Mouse (Mus musculus): ENCODE measurements around the gene Zdhhc19. TPM values are rescaled to one million over a fixed set of nuclear protein-coding genes. Genes with fewer than 3 reads are reported as not detected.
A peak's percentile ranks its signal among the peaks of the same experiment; 100 is the strongest.

Zdhhc19 gene
- polyA plus RNA-seq, 1 experiment from 2014 or later: not detected

GRCm38 (mm10) chr16:32498996-32499395 is 2.9 kb downstream of the Zdhhc19 start:
- DNase-seq (ENCODE audit: low spot score) (no peak), ATAC-seq (no peak)
- Histone ChIP-seq H3K36me3 (ENCODE audit: insufficient read depth, low read length) (no peaks in the 10 kb centered on the region), H3K9me3 (ENCODE audit: low read length) (no peaks in the 10 kb centered on the region), H3K9ac (replicated peaks; ENCODE audit: low read depth) (no peak overlapping the region), H3K27ac (ENCODE audit: low read length) (no peak overlapping the region), H3K4me1 (ENCODE audit: insufficient read depth, low read depth, low read length) (0 out of 2 replicates have a peak, but pooled peaks cover 3% of the 10 kb centered on the region), H3K27me3 (replicated peaks; ENCODE audit: insufficient read depth, low read length) (no peaks in the 10 kb centered on the region), H3K4me2 (replicated peaks; ENCODE audit: low read depth, low read length) (no peak overlapping the region), H3K4me3 (ENCODE audit: low read depth, low read length) (no peak overlapping the region)
- TF ChIP-seq CTCF (IDR thresholded peaks at IDR 0.05) (no peak), EP300 (IDR thresholded peaks at IDR 0.05) (no peak)
- 64% methylated on average over 13 of the region's 13 CpGs for WGBS

GRCm38 (mm10) chr16:32499430-32500037 is 3.5 kb downstream of the Zdhhc19 start:
- 0 out of 2 replicates have a peak, but pooled peaks cover 3% of the 10 kb centered on the region for H3K4me1 ChIP-seq (ENCODE audit: insufficient read depth, low read depth, low read length)
- H3K27me3 ChIP-seq (replicated peaks; ENCODE audit: insufficient read depth, low read length): no peaks in the 10 kb centered on the region
- TF ChIP-seq EP300 (IDR thresholded peaks at IDR 0.05) (no peak), CTCF (IDR thresholded peaks at IDR 0.05) (peak; percentile 96)
- peak; percentile 78 for DNase-seq (ENCODE audit: low spot score)
- H3K4me3 ChIP-seq (ENCODE audit: low read depth, low read length): no peak overlapping the region
- WGBS: 8% methylated on average over 22 of the region's 22 CpGs
- H3K27ac ChIP-seq (ENCODE audit: low read length): no peak overlapping the region
- no peaks in the 10 kb centered on the region for H3K9me3 ChIP-seq (ENCODE audit: low read length)
- H3K9ac ChIP-seq (replicated peaks; ENCODE audit: low read depth): no peak overlapping the region
- H3K36me3 ChIP-seq (ENCODE audit: insufficient read depth, low read length): no peaks in the 10 kb centered on the region
- peak; percentile 86 for ATAC-seq
- peak overlapping the region; percentile 46 for H3K4me2 ChIP-seq (replicated peaks; ENCODE audit: low read depth, low read length)

DNA sequence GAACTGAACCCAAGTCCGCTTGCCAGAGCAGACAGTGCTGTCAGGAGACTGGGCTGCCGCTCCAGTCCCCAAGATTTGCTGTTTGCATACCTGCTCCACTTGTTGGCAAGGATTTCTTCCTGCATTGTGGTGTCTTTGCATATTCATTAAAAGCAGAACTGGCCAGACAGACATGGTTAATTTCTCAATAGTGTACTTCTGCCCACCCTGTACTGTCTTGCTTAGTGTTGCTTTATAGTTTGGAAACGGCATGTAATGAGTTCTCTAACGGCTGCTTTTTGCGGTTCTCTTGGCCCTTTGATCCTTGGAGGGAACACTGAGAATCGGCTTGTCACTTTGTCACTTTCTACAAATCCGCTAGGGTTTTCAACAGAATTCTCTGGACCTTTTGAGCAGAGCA is 5.4 kb downstream of the Zdhhc19 start:
- no peak for ATAC-seq
- Histone ChIP-seq H3K9ac (replicated peaks; ENCODE audit: low read depth) (no peak overlapping the region), H3K36me3 (ENCODE audit: insufficient read depth, low read length) (no peaks in the 10 kb centered on the region), H3K27ac (ENCODE audit: low read length) (no peak overlapping the region), H3K9me3 (ENCODE audit: low read length) (no peaks in the 10 kb centered on the region), H3K4me3 (ENCODE audit: low read depth, low read length) (no peak overlapping the region), H3K4me2 (replicated peaks; ENCODE audit: low read depth, low read length) (no peak overlapping the region), H3K4me1 (ENCODE audit: insufficient read depth, low read depth, low read length) (0 out of 2 replicates have a peak, but pooled peaks cover 3% of the 10 kb centered on the region), H3K27me3 (replicated peaks; ENCODE audit: insufficient read depth, low read length) (no peaks in the 10 kb centered on the region)
- no peak for DNase-seq (ENCODE audit: low spot score)
- TF ChIP-seq EP300 (IDR thresholded peaks at IDR 0.05) (no peak), CTCF (IDR thresholded peaks at IDR 0.05) (no peak)
- 56% methylated on average over 7 of the region's 7 CpGs for WGBS

- no peak overlapping the region for H3K9ac ChIP-seq (replicated peaks; ENCODE audit: low read depth)
- WGBS: 84% methylated on average over 12 of the region's 12 CpGs
- no peak overlapping the region for H3K4me3 ChIP-seq (ENCODE audit: low read depth, low read length)
- TF ChIP-seq CTCF (IDR thresholded peaks at IDR 0.05) (no peak), EP300 (IDR thresholded peaks at IDR 0.05) (no peak)
- 0 out of 2 replicates have a peak, but pooled peaks cover 3% of the 10 kb centered on the region for H3K4me1 ChIP-seq (ENCODE audit: insufficient read depth, low read depth, low read length)
- no peaks in the 10 kb centered on the region for H3K27me3 ChIP-seq (replicated peaks; ENCODE audit: insufficient read depth, low read length)
- H3K27ac ChIP-seq (ENCODE audit: low read length): no peak overlapping the region
- ATAC-seq: no peak
- H3K9me3 ChIP-seq (ENCODE audit: low read length): no peaks in the 10 kb centered on the region
- DNase-seq (ENCODE audit: low spot score): no peak
- no peak overlapping the region for H3K4me2 ChIP-seq (replicated peaks; ENCODE audit: low read depth, low read length)
- H3K36me3 ChIP-seq (ENCODE audit: insufficient read depth, low read length): no peaks in the 10 kb centered on the region
Observed at GRCm38 (mm10) chr16:32502621-32503335, 6.7 kb downstream of the Zdhhc19 start.

GRCm38 (mm10) chr16:32503633-32504032 is 7.6 kb downstream of the Zdhhc19 start:
- 61% methylated on average over 6 of the region's 6 CpGs for WGBS
- H3K4me3 ChIP-seq (ENCODE audit: low read depth, low read length): no peak overlapping the region
- TF ChIP-seq EP300 (IDR thresholded peaks at IDR 0.05) (no peak), CTCF (IDR thresholded peaks at IDR 0.05) (no peak)
- DNase-seq (ENCODE audit: low spot score) (no peak), ATAC-seq (no peak)
- H3K9ac ChIP-seq (replicated peaks; ENCODE audit: low read depth): no peak overlapping the region
- no peak overlapping the region for H3K27ac ChIP-seq (ENCODE audit: low read length)
- no peaks in the 10 kb centered on the region for H3K9me3 ChIP-seq (ENCODE audit: low read length)
- no peaks in the 10 kb centered on the region for H3K27me3 ChIP-seq (replicated peaks; ENCODE audit: insufficient read depth, low read length)
- H3K4me2 ChIP-seq (replicated peaks; ENCODE audit: low read depth, low read length): no peak overlapping the region
- no peaks in the 10 kb centered on the region for H3K36me3 ChIP-seq (ENCODE audit: insufficient read depth, low read length)
- 0 out of 2 replicates have a peak, but pooled peaks cover 3% of the 10 kb centered on the region for H3K4me1 ChIP-seq (ENCODE audit: insufficient read depth, low read depth, low read length)

- TF ChIP-seq CTCF (IDR thresholded peaks at IDR 0.05) (no peak), EP300 (IDR thresholded peaks at IDR 0.05) (no peak)
- no peak for DNase-seq (ENCODE audit: low spot score)
- Histone ChIP-seq H3K9ac (replicated peaks; ENCODE audit: low read depth) (no peak overlapping the region), H3K4me3 (ENCODE audit: low read depth, low read length) (no peak overlapping the region), H3K27me3 (replicated peaks; ENCODE audit: insufficient read depth, low read length) (no peaks in the 10 kb centered on the region), H3K36me3 (ENCODE audit: insufficient read depth, low read length) (no peaks in the 10 kb centered on the region), H3K27ac (ENCODE audit: low read length) (no peak overlapping the region), H3K4me1 (ENCODE audit: insufficient read depth, low read depth, low read length) (peaks cover 5% of the 10 kb centered on the region; the same call in 1 of the 2 replicates), H3K9me3 (ENCODE audit: low read length) (no peaks in the 10 kb centered on the region), H3K4me2 (replicated peaks; ENCODE audit: low read depth, low read length) (no peak overlapping the region)
- 81% methylated on average over 8 of the region's 8 CpGs for WGBS
- no peak for ATAC-seq
Observed at GRCm38 (mm10) chr16:32506298-32506697, 10.2 kb downstream of the Zdhhc19 start.
